10 mouse cellular contexts compared by ENCODE assay signal in genomic region chr2:24490564-24490963, GRCm38 (mm10). TPM values are rescaled to one million over a fixed set of nuclear protein-coding genes. Genes with fewer than 3 reads are reported as not detected.
DNase-seq lines count a peak whose midpoint lies in the region; ATAC-seq and TF ChIP-seq lines count a peak whose summit lies in the region.
"Had no signal": no experiment of that assay in that cellular context is flagged by ENCODE, and none has a peak within 500 bp of the region (broad histone marks: within the 10 kb centered on the region; RNA-seq: fewer than 3 reads in every experiment).

No protein-coding gene starts in this region.

- no peaks in the 10 kb centered on the region for H3K36me3 ChIP-seq in intestine, embryonic 14.5 days (ENCODE audit: control insufficient read depth, insufficient read depth, low read length)
- H3K36me3 ChIP-seq in intestine, embryonic 15.5 days = no peaks in the 10 kb centered on the region
- H3K36me3 ChIP-seq in kidney, postnatal 0 days (ENCODE audit: insufficient read depth, low read length) = no peaks in the 10 kb centered on the region
- H3K36me3 ChIP-seq: heart, embryonic 13.5 days had no signal

- ATAC-seq in intestine, embryonic 14.5 days (replicated peaks; ENCODE audit: low FRiP score, low TSS enrichment, low read depth) = peak; percentile 66
- no peak for ATAC-seq in intestine, embryonic 15.5 days
- no peak for ATAC-seq in Patski
- peak; percentile 29; the same call in 1 of the 2 replicates for ATAC-seq in kidney, postnatal 0 days (replicated peaks; ENCODE audit: low FRiP score, low read depth)
- ATAC-seq in cerebellum, adult (ENCODE audit: insufficient number of reproducible peaks, low FRiP score, low TSS enrichment) = no peak

- no peak overlapping the region for H3K9ac ChIP-seq in intestine, embryonic 14.5 days (ENCODE audit: low read length)
- no peak overlapping the region for H3K9ac ChIP-seq in intestine, embryonic 15.5 days
- no peak overlapping the region for H3K9ac ChIP-seq in kidney, postnatal 0 days (ENCODE audit: low read depth, low read length)
- H3K9ac ChIP-seq: heart, embryonic 13.5 days had no signal

- no peak overlapping the region for H3K4me3 ChIP-seq in intestine, embryonic 14.5 days (ENCODE audit: low read depth, low read length)
- H3K4me3 ChIP-seq in intestine, embryonic 15.5 days (replicated peaks) = no peak overlapping the region
- H3K4me3 ChIP-seq in kidney, postnatal 0 days (replicated peaks; ENCODE audit: low read depth, low read length) = no peak overlapping the region
- H3K4me3 ChIP-seq: heart, embryonic 13.5 days had no signal

- no peak overlapping the region for H3K27ac ChIP-seq in intestine, embryonic 14.5 days (ENCODE audit: low read depth)
- no peak overlapping the region for H3K27ac ChIP-seq in intestine, embryonic 15.5 days
- no peak overlapping the region for H3K27ac ChIP-seq in kidney, postnatal 0 days
- H3K27ac ChIP-seq: heart, embryonic 13.5 days had no signal

- no peaks in the 10 kb centered on the region for H3K4me1 ChIP-seq in intestine, embryonic 14.5 days (replicated peaks; ENCODE audit: control insufficient read depth, insufficient read depth, low read length)
- H3K4me1 ChIP-seq in intestine, embryonic 15.5 days (replicated peaks) = no peaks in the 10 kb centered on the region
- H3K4me1 ChIP-seq in kidney, postnatal 0 days (replicated peaks; ENCODE audit: insufficient read depth, low read length) = no peaks in the 10 kb centered on the region
- H3K4me1 ChIP-seq: heart, embryonic 13.5 days had no signal

- DNase-seq in intestine, embryonic 14.5 days (ENCODE audit: low spot score) = peak; percentile 54
- DNase-seq in A20 (ENCODE audit: low read depth, low spot score) (peak; percentile 6), Patski (ENCODE audit: low read depth, low spot score) (no peak)
- DNase-seq in kidney, postnatal 0 days (ENCODE audit: low spot score) = peak; percentile 76
- no peak for DNase-seq in gastrocnemius, postnatal 25 days
- DNase-seq: cerebellum, adult 11 months had no signal

- POLR2A ChIA-PET in Patski (lab: Charles Lee) = interaction anchor here (1.2 kb wide), 1 partner anchor 11 kb away, joined by 3 read pairs; no protein-coding TSS in a partner anchor

- H3K4me2 ChIP-seq in intestine, embryonic 14.5 days (ENCODE audit: low read length) = no peak overlapping the region
- no peak overlapping the region for H3K4me2 ChIP-seq in intestine, embryonic 15.5 days (replicated peaks)
- no peak overlapping the region for H3K4me2 ChIP-seq in kidney, postnatal 0 days (ENCODE audit: low read length)
- H3K4me2 ChIP-seq: heart, embryonic 13.5 days; liver, embryonic 11.5 days had no signal

- WGBS in intestine, embryonic 14.5 days = 35% methylated on average over 6 of the region's 6 CpGs
- WGBS in intestine, embryonic 15.5 days = 43% methylated on average over 6 of the region's 6 CpGs
- 33% methylated on average over 6 of the region's 6 CpGs for WGBS in kidney, postnatal 0 days

- CTCF ChIA-PET in Patski (lab: Charles Lee) = interaction anchor here (1.0 to 4.4 kb wide), 4 partner anchors 10 to 72 kb away, joined by 3 to 18 read pairs (median 6); no protein-coding TSS in a partner anchor

- H3K9me3 ChIP-seq in intestine, embryonic 14.5 days (ENCODE audit: control insufficient read depth, low read length) = no peaks in the 10 kb centered on the region
- H3K9me3 ChIP-seq in intestine, embryonic 15.5 days = no peaks in the 10 kb centered on the region
- no peaks in the 10 kb centered on the region for H3K9me3 ChIP-seq in kidney, postnatal 0 days (replicated peaks; ENCODE audit: low read length)
- H3K9me3 ChIP-seq: heart, embryonic 13.5 days had no signal

- no peaks in the 10 kb centered on the region for H3K27me3 ChIP-seq in intestine, embryonic 14.5 days (replicated peaks; ENCODE audit: control insufficient read depth, insufficient read depth, low read length)
- no peaks in the 10 kb centered on the region for H3K27me3 ChIP-seq in intestine, embryonic 15.5 days (replicated peaks)
- no peaks in the 10 kb centered on the region for H3K27me3 ChIP-seq in Patski
- H3K27me3 ChIP-seq in kidney, postnatal 0 days (ENCODE audit: insufficient read depth, low read length) = no peaks in the 10 kb centered on the region

- peak; percentile 54 for TF ChIP-seq CTCF in Patski (IDR thresholded peaks at IDR 0.05)
- TF ChIP-seq CTCF in kidney, postnatal 0 days (IDR thresholded peaks at IDR 0.05; ENCODE audit: low read depth) = peak; percentile 80

- in situ Hi-C loops in Patski (cut with MboI; ENCODE audit: low pct_unique_long_range_greater_than_20kb) = no loop called here

RNA-seq across cellular contexts. Expression of gene Pax8, which starts 15.2 kb away (rescaled TPM):
- polyA plus RNA-seq in intestine, embryonic 14.5 days (2014; fragmentation: Nextera tagmentation; extraction: Ambion mirVana) = 0.22 and 0.44 TPM in 2 replicates
- polyA plus RNA-seq in intestine, embryonic 15.5 days (2015; fragmentation: Nextera tagmentation; extraction: Ambion mirVana) = 0.73 and 1.1 TPM in 2 replicates
- polyA plus RNA-seq in Patski (2021) = 219 TPM
- polyA plus RNA-seq in kidney, postnatal 0 days (2015; fragmentation: Nextera tagmentation; extraction: Ambion mirVana) = 116 and 120 TPM in 2 replicates
- total RNA-seq in gastrocnemius, postnatal 25 days (2021) = not detected

Comparison
In these comparisons a context has a peak if more than half of its experiments do, and no peak if none do; other contexts are left out.
1. ATAC-seq: peak in intestine, embryonic 14.5 days (single experiment) and kidney, postnatal 0 days (single experiment); none in intestine, embryonic 15.5 days (single experiment), Patski (single experiment) and cerebellum, adult (single experiment).
2. DNase-seq: peak in intestine, embryonic 14.5 days (single experiment), A20 (single experiment) and kidney, postnatal 0 days (single experiment); none in Patski (single experiment) and gastrocnemius, postnatal 25 days (single experiment).
3. RNA of gene Pax8, which starts 15.2 kb away (polyA plus RNA-seq): 219 TPM in Patski (single experiment) and 116 to 120 TPM in kidney, postnatal 0 days; 0.73 to 1.1 TPM in intestine, embryonic 15.5 days and 0.22 to 0.44 TPM in intestine, embryonic 14.5 days; every median in the first group is over 10 times any median in the second.